Mouse (Mus musculus) limb, embryonic 13.5 days (tissue): ENCODE measurements around the gene Hrasls5. TPM values are rescaled to one million over a fixed set of nuclear protein-coding genes. Genes with fewer than 3 reads are reported as not detected.

Experiments used
- ATAC-seq: fragments of 200-750 bp; cut with Nextera tagmentation; 2 replicates; pipeline ENCODE4 v1.8.0; 2017; ENCODE audit warnings: low read depth, moderate number of reproducible peaks, moderate TSS enrichment; ENCODE audit not compliant: low FRiP score
- H3K27ac ChIP-seq: fragments of 300-500 bp; sonication (generic); 2 replicates; pipeline ENCODE4 v1.5.1; 2015; ENCODE audit warnings: inconsistent platforms, mild to moderate bottlenecking, moderate library complexity
- H3K27me3 ChIP-seq: fragments of 300-500 bp; sonication (generic); 2 replicates; pipeline ENCODE4 v1.6.1; 2015; ENCODE audit warnings: mild to moderate bottlenecking, inconsistent platforms
- H3K36me3 ChIP-seq: fragments of 300-500 bp; sonication (generic); 2 replicates; pipeline ENCODE4 v1.6.1; 2015; ENCODE audit warnings: inconsistent platforms, mild to moderate bottlenecking, moderate library complexity
- H3K4me1 ChIP-seq: fragments of 300-500 bp; sonication (generic); 2 replicates; pipeline ENCODE4 v1.6.1; 2015; ENCODE audit warnings: inconsistent platforms
- H3K4me2 ChIP-seq: fragments of 300-500 bp; sonication (generic); replicated peaks from 2 replicates; pipeline ENCODE4 v1.6.1; 2015; ENCODE audit warnings: inconsistent platforms, mild to moderate bottlenecking, moderate library complexity
- H3K4me3 ChIP-seq: fragments of 300-500 bp; sonication (generic); 2 replicates; pipeline ENCODE4 v1.5.1; 2015; ENCODE audit warnings: moderate library complexity, mild to moderate bottlenecking, inconsistent platforms
- H3K9ac ChIP-seq: fragments of 300-500 bp; sonication (generic); 2 replicates; pipeline ENCODE4 v1.6.1; 2015; ENCODE audit warnings: mild to moderate bottlenecking, inconsistent platforms
- H3K9me3 ChIP-seq: fragments of 300-500 bp; sonication (generic); 2 replicates; pipeline ENCODE4 v1.6.1; 2016; ENCODE audit warnings: inconsistent platforms
- WGBS: fragments of 180-500 bp; shearing (Covaris S2); methylation state at CpG from one replicate; pipeline ENCODE4 v1.1.7; 2015; 5-methylcytosine and 5-hydroxymethylcytosine counted together
- polyA plus RNA-seq: library from polyadenylated mRNA; unstranded; fragments of >200 nt; fragmentation: Nextera tagmentation; extraction: Ambion mirVana; gene quantifications from 2 replicates; pipeline ENCODE4 v1.2.1, GENCODE M21; 2015

Gene Hrasls5
- polyA plus RNA-seq, 1 experiment from 2014 or later, result 0.18 TPM

DNA sequence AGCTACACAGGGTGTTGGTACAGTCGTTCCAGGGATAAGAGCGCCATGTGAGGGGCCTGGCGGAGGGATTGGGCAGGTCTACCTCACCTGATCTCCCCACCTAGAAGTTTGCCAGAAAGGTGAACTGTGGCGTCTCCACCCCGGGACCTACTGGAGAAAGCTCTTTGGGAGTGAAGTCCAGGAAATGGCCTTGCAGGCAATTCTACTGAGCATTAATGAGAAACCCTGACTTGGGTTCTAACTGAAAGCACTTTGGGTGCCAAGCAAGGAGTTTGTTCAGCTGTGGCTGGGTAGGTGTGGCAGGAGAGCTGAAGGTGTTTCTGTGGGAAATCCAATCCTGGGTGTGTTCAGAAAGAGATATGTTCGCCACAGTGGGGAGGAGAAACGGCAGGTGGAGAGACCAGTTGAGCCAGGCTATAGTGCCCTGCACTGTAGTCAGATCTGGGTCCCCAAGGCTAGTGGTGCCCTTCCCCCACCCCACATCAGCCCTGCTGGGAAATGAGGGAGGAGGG lies 4.6 kb upstream of the Hrasls5 start:
- WGBS, result 69% methylated on average over 7 of the region's 7 CpGs
- ATAC-seq, result no peak
- Histone ChIP-seq H3K4me2 (peak overlapping the region; percentile 68; the same call in 1 of the 2 replicates), H3K9ac (no peak overlapping the region), H3K27ac (peak overlapping the region; percentile 74; the same call in 1 of the 2 replicates), H3K4me3 (no peak overlapping the region), H3K4me1 (peaks cover 40% of the 10 kb centered on the region), H3K36me3 (no peaks in the 10 kb centered on the region), H3K27me3 (0 out of 2 replicates have a peak, but pooled peaks cover 6% of the 10 kb centered on the region), H3K9me3 (no peaks in the 10 kb centered on the region)

DNA sequence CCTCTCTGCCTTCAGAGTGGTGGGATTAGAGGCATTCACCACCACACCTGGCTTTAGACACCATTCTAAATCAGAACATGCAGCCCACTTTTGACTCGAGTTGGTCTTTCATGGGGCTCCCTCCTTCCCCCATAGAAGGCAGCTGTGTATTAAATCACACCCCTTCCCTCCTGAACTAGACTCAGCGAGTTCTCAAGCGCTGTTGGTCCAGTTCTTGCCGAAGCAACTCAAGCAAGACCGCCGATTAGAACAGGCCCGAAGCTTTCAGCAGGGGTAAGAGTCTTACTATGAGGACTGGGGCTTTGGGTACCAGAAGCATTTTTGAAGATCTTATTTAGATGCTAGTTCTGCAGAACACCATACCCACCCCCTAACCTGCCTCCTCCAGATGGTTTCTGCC lies 810 bp downstream of the Hrasls5 start:
- no peaks in the 10 kb centered on the region for H3K36me3 ChIP-seq
- no peaks in the 10 kb centered on the region for H3K9me3 ChIP-seq
- no peak overlapping the region for H3K4me2 ChIP-seq
- no peak for ATAC-seq
- peaks cover 9% of the 10 kb centered on the region; the same call in 1 of the 2 replicates for H3K27me3 ChIP-seq
- H3K4me3 ChIP-seq, result no peak overlapping the region
- H3K27ac ChIP-seq, result no peak overlapping the region
- 75% methylated on average over 7 of the region's 7 CpGs for WGBS
- no peak overlapping the region for H3K9ac ChIP-seq
- peaks cover 15% of the 10 kb centered on the region for H3K4me1 ChIP-seq

DNA sequence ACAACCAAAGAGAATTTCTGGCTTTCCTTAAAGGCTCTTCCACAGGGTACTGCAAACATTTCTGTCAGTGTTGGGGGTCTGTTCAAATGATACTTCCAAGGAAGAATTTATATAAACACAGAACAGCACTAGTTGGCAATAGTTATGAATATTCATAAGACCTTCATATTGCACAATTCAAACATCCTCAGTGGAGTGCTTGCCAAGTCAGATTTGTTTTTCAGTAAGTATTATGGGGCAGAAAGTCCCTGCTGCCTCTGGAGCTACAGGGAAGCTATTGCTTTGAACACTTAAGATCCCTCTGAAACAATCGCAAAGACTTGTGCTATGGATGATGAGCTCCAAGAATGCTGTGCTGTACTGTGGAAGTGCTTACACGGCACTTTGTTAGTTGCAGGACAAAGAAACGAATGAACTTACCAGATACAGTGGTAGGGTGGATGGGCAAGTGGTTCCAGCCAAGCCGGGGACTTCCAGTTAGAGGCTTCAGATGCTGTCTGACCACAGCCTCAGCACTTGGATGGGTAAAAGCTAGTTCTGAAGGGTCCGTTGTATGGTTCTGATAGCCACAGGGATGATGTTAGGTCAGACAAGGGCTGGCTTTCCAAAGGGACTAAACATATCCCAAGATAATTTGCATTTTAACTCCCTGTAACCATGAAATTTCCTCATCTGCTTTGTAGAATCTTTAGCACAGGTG lies 4.0 kb downstream of the Hrasls5 start:
- no peak overlapping the region for H3K27ac ChIP-seq
- H3K36me3 ChIP-seq, result no peaks in the 10 kb centered on the region
- peaks cover 12% of the 10 kb centered on the region; the same call in 1 of the 2 replicates for H3K27me3 ChIP-seq
- WGBS, result 86% methylated on average over 5 of the region's 5 CpGs
- no peak overlapping the region for H3K4me2 ChIP-seq
- peaks cover 14% of the 10 kb centered on the region for H3K4me1 ChIP-seq
- no peak overlapping the region for H3K4me3 ChIP-seq
- H3K9me3 ChIP-seq, result no peaks in the 10 kb centered on the region
- ATAC-seq, result no peak
- no peak overlapping the region for H3K9ac ChIP-seq

DNA sequence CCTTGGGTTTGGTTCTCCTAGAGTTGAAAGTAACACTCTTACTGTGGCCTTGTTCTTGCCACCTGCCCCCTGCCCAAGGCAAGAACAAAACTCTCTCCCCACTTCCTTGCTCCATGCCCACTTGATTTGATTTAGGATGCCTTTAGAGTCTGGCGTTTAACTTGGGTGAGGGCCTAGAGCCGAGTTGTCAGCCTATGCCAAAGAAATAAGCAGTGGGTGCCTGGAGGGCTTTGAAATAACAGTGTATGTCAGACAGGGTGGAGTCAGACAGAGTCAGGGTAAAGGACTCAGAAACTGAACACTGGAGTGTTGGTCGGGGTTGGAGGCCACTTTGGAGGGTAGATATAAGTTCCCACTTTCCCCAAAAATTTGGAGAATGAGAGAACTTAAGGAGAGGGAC lies 4.7 kb downstream of the Hrasls5 start:
- Histone ChIP-seq H3K27ac (no peak overlapping the region), H3K4me3 (no peak overlapping the region), H3K36me3 (no peaks in the 10 kb centered on the region), H3K27me3 (peaks cover 7% of the 10 kb centered on the region; the same call in 1 of the 2 replicates), H3K4me1 (peaks cover 9% of the 10 kb centered on the region), H3K4me2 (no peak overlapping the region), H3K9ac (no peak overlapping the region), H3K9me3 (no peaks in the 10 kb centered on the region)
- WGBS, result 44% methylated on average over 3 of the region's 3 CpGs
- ATAC-seq, result 0 out of 2 replicates have a peak, but pooled peaks have one; percentile 18

DNA sequence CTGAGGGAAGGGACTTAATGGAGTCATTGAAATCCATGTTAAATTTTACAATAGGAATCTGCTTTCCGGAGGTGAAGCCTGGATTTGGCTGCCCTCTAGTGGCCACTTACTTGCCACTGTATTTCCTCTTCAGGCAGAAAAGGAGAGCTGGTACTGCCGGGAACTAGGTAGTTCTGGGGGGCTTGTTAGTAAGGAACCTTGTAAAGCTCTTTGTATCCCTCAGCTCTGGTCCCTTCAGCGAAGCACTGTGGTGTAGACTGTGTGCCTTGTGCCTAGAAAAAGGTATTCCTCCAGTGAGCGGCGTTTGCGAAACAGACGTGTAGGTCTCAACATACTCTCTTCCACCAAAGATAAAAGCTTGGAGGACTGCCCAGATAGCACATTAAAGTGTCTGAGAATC lies 5.4 kb downstream of the Hrasls5 start:
- peaks cover 7% of the 10 kb centered on the region; the same call in 1 of the 2 replicates for H3K27me3 ChIP-seq
- H3K4me2 ChIP-seq, result no peak overlapping the region
- no peak overlapping the region for H3K9ac ChIP-seq
- H3K27ac ChIP-seq, result no peak overlapping the region
- H3K9me3 ChIP-seq, result no peaks in the 10 kb centered on the region
- peaks cover 5% of the 10 kb centered on the region for H3K4me1 ChIP-seq
- ATAC-seq, result no peak
- WGBS, result 36% methylated on average over 7 of the region's 7 CpGs
- no peak overlapping the region for H3K4me3 ChIP-seq
- H3K36me3 ChIP-seq, result no peaks in the 10 kb centered on the region

DNA sequence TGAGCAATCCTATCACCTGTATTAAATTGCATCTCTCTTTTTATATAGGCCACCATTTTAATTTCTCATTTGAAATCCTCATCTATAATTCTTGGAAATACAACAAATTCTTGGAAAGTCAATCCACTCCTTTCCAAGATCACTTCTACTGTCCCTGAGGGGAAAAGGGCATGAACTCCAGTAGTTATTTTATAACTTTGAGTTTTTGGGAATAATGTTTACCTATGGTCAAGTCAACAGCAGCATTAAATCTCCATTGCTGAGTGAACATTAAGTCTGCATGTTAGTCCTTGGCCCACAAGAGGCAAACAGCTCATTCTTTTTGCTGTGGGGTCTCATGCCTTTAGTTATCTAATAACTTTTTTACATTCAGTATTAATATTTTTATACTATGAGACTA lies 20.7 kb downstream of the Hrasls5 start:
- Histone ChIP-seq H3K4me3 (no peak overlapping the region), H3K9me3 (no peaks in the 10 kb centered on the region), H3K4me2 (no peak overlapping the region), H3K9ac (no peak overlapping the region), H3K27me3 (no peaks in the 10 kb centered on the region), H3K4me1 (no peaks in the 10 kb centered on the region), H3K27ac (no peak overlapping the region), H3K36me3 (no peaks in the 10 kb centered on the region)
- ATAC-seq, result no peak

DNA sequence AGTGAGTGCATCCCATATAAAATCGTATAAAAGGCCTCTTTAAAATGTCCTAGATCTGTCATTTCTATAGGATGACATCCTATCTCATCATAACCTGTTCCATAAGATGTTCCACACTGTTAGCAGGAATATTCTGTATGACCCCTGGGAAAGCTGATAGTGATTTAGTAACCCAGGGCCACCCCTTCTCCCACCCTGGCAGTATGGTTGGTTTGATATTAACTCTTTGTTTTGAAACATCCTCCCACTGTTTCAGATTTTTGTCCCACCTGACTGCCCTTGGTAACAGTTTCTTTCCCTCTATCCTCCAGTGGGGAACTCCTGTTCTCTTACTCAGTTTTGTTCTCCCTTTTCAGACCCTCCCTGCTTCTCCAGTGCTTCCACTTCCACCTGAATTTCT lies 21.4 kb downstream of the Hrasls5 start:
- 77% methylated on average over 1 of the region's 1 CpGs for whole genome bisulfite sequencing
- no peak for ATAC-seq
- no peaks in the 10 kb centered on the region for H3K36me3 ChIP-seq

DNA sequence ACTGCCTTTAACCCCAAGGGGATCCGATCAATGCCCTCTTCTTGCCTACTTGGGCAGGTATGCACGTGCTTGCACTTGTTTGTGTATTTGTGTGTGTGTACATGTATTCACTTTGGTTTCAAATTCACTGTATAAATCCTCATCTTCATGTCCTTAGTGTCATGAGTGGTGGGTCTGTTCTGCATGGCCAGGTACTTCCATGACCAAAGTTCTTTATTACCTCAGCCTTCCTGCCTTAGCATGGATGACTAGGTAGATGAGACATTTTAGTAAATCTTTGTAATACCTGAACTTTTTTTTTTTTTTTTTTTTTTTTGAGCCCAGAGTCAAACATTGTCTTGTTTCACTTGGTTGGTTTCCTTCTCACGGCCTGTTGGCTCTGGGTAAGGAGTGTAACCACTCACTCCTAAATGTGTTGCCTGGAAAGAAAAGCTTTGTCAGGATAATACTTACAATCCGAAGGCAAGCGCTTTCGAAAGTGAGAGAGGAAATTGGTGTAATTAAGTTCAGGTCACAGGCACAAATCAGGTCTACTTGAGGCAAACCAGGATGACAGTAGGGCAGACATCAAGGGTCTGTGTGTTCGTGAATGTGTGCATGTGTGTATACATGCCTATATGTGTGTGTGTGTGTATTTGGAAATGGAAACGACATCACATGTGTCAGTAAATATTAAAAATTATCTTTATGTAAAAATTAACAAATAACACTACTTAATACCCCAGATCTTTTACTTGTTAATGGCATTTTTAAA lies 36.7 kb downstream of the Hrasls5 start:
- Histone ChIP-seq H3K27ac (no peak overlapping the region), H3K4me1 (no peaks in the 10 kb centered on the region), H3K9ac (no peak overlapping the region), H3K4me2 (no peak overlapping the region), H3K9me3 (no peaks in the 10 kb centered on the region), H3K27me3 (no peaks in the 10 kb centered on the region), H3K36me3 (no peaks in the 10 kb centered on the region), H3K4me3 (no peak overlapping the region)
- WGBS, result 76% methylated on average over 8 of the region's 8 CpGs
- no peak for ATAC-seq

More for the DNA sequence above, 21.4 kb downstream of the Hrasls5 start:
- H3K27me3 ChIP-seq, result no peaks in the 10 kb centered on the region
- H3K4me1 ChIP-seq, result no peaks in the 10 kb centered on the region
- no peak overlapping the region for H3K27ac ChIP-seq
- no peak overlapping the region for H3K4me3 ChIP-seq
- no peak overlapping the region for H3K4me2 ChIP-seq
- H3K9me3 ChIP-seq, result no peaks in the 10 kb centered on the region
- H3K9ac ChIP-seq, result no peak overlapping the region

DNA sequence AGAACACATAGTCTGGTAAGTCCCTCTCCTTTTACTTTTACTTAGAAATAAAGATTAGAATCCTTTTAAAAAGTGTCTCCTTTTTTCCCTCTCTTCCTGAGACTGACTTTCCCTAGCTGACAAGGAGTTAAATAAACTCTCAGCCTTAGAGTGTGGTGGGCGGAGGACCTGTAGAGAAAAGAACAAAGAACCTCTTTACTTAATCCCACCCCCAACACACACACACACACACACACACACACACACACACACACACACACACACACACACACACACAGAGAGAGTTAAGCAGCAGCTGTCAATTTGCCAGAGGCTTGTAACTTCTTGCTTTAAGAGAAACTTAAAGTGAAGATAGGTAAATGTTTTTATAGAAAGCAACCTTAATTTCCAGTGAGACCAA lies 59.7 kb downstream of the Hrasls5 start:
- Histone ChIP-seq H3K36me3 (no peaks in the 10 kb centered on the region), H3K4me2 (no peak overlapping the region), H3K4me3 (no peak overlapping the region), H3K9me3 (peaks cover 2% of the 10 kb centered on the region; the same call in 1 of the 2 replicates), H3K27me3 (no peaks in the 10 kb centered on the region; the same call in 1 of the 2 replicates), H3K4me1 (no peaks in the 10 kb centered on the region), H3K9ac (no peak overlapping the region), H3K27ac (no peak overlapping the region)
- ATAC-seq, result no peak
- WGBS, result 14% methylated on average over 1 of the region's 1 CpGs

DNA sequence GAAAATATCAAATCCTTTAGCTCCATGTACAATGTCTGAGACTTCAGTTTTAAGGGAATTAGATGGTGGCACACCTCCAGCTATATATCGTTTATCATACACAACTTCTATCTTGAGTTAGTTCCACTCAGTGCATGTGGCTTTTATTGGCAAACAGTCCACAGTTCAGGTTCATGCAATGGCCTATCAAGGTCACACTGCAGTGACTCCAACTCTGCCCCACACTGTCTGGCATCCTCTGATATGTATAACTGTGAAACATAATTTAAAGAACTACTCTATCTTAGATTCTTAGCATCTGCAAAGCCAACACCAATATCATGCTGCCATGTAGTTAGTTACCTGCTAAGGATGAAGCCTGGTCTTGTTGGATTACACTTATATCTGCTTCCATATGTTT lies 75.6 kb downstream of the Hrasls5 start:
- no peaks in the 10 kb centered on the region for H3K36me3 ChIP-seq
- no peak overlapping the region for H3K4me2 ChIP-seq
- H3K27ac ChIP-seq, result no peak overlapping the region
- no peak overlapping the region for H3K4me3 ChIP-seq
- H3K4me1 ChIP-seq, result no peaks in the 10 kb centered on the region
- no peak for ATAC-seq
- no peak overlapping the region for H3K9ac ChIP-seq
- 87% methylated on average over 1 of the region's 1 CpGs for WGBS
- H3K27me3 ChIP-seq, result no peaks in the 10 kb centered on the region
- H3K9me3 ChIP-seq, result no peaks in the 10 kb centered on the region
